Mouse (Mus musculus): ENCODE results near the gene Ndst2.

The Ndst2 gene

GRCm38 (mm10) chr14:20733952-20734774 is at the start of gene Ndst2:
Gene Ndst2 (minus strand): TSS chr14:20734562.
- peak; percentile 88 for DNase-seq (ENCODE audit: low read depth)

GRCm38 (mm10) chr14:20783526-20783925 is 49.2 kb upstream of the Ndst2 start:
- DNase-seq (ENCODE audit: low read depth) = peak; percentile 89

DNA sequence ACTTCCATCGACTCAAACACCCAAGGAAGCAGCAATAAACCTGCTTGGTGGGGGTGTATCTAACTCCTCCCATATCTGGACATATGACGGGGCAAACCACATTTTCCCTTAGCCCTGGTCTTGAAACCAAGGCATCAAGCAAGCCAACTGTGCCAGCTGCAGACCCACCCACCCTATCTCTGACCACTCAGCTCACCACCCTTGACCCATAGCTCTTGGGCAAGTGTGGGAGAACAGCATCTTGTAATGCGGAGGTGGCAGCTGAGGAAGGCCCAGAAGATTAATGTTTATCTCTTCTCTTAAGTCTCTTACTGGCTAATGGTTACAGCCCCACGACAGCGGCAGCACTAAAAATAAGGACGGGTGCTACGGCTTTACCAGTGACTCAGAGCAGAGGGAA is 48.5 kb upstream of the Ndst2 start:
- peak; percentile 77 for DNase-seq (ENCODE audit: low read depth)

DNA sequence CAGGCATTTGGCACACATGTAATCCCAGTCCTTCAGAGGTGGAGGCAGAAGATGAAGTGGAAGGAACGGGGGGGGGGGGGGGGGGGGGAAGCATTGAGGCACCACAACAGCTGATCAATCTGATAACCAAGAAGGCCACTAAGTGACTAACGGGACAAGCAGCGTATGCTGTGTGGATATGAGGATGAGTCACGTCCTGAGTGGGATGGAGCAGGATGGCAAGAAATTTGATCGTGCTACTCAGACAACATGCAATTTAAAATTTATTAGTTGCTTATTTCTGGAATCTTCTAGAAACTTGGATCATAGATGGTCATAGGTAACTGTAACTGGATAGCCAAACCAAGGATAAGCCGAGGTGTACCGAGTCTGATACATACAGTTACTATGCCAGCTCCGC is 45.9 kb upstream of the Ndst2 start:
- peak; percentile 93 for DNase-seq (ENCODE audit: low read depth)

DNA sequence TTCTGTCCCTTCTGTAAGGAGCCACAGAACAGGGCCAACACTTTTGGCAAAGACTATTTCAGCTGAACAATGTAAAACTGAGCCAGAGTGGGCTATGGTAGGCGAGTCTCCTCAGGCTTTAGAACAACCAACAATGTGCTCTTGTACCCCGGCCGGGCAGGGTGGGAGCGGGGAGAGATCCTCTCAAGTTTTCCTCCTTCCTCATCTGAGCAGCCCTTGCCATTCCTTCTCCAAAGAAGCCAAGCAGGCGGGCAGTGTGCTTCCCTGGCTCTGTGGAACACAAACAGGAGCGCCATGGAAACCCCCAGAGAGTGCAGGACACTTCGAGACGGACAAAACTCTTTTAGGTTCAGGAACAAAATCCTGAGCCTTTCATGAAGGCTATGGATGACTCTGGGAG is 44.1 kb upstream of the Ndst2 start:
- no peak for DNase-seq (ENCODE audit: low read depth)

GRCm38 (mm10) chr14:20775661-20776060 is 41.3 kb upstream of the Ndst2 start:
- DNase-seq (ENCODE audit: low read depth) = no peak

- no peak for DNase-seq (ENCODE audit: low read depth)
Observed at GRCm38 (mm10) chr14:20773410-20773809, 39.0 kb upstream of the Ndst2 start.

- peak; percentile 84 for DNase-seq (ENCODE audit: low read depth)
Observed at GRCm38 (mm10) chr14:20772808-20773207, 38.4 kb upstream of the Ndst2 start.

- peak; percentile 41 for DNase-seq (ENCODE audit: low read depth)
Observed at GRCm38 (mm10) chr14:20771941-20772340, 37.6 kb upstream of the Ndst2 start.

DNA sequence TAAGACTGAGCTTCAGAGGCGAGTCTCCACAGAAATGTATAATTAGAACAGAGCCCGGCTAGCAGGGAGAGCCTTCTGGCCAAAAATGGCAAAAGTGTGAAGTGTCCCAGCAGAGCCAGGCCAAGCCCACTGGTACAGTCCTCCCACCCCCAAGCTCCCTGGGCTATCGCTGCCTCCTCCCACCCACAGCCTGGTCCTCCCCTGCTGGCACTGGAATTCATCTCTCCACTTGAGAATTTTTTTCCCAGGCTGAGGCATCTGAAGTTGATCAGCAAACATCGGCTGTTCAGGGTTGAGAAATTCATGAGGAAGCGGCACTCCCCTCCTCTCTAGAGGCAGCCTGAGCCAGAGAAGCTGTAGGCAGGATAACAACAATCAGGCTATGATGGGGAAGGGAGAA is 34.2 kb upstream of the Ndst2 start:
- no peak for DNase-seq (ENCODE audit: low read depth)

DNA sequence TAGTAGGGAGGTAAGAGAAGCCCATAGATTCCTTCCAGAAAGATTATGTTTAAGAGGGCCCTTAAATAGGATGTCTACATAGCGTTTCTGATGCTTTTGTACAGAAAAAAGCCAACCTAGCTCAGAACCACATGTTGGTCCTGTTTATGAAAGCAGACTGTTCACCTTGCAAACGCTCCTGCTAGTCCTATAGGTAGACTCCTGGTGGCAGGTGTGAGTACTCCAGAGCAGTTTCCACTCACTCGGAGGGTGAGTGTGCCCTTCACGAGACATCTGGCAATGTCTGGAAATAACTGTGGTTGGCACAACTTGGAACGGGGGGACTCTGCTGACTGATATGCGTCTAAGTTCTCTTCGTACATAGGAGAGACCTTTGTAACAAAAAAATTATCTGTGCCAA is 33.6 kb upstream of the Ndst2 start:
- no peak for DNase-seq (ENCODE audit: low read depth)

DNA sequence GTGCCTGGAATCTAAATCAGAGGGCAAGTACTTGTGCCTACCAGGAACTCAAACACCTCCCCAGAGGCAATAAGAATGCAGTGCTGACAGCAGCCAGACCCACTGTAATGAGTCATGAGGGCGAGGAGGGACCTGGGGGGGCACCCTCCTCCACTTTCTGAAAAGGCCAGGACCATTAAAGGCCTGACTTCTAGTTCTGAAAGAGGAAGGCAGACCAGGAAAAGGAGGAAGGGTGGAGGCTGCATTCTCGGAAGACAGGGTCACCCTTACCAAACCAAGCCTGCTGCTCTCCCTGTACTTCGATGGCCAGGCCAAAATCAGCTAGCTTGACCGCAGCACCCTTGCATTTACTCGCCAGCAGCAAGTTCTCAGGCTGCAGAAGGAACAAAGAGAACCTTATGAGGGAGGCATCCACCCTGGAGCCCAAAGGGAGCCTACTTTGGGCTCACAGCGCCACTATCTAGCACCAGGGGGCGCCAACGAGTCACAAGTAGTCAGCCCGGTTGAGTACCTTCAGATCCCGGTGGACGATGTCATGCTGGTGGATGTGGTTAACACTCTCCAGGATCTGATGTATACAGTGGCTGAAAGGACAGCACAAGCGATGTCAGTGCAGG is 31.4 kb upstream of the Ndst2 start:
- DNase-seq (ENCODE audit: low read depth) = peak; percentile 88

- no peak for DNase-seq (ENCODE audit: low read depth)
Observed at GRCm38 (mm10) chr14:20764942-20765341, 30.6 kb upstream of the Ndst2 start.

- DNase-seq (ENCODE audit: low read depth) = no peak
Observed at GRCm38 (mm10) chr14:20758768-20759435, 24.5 kb upstream of the Ndst2 start.

DNA sequence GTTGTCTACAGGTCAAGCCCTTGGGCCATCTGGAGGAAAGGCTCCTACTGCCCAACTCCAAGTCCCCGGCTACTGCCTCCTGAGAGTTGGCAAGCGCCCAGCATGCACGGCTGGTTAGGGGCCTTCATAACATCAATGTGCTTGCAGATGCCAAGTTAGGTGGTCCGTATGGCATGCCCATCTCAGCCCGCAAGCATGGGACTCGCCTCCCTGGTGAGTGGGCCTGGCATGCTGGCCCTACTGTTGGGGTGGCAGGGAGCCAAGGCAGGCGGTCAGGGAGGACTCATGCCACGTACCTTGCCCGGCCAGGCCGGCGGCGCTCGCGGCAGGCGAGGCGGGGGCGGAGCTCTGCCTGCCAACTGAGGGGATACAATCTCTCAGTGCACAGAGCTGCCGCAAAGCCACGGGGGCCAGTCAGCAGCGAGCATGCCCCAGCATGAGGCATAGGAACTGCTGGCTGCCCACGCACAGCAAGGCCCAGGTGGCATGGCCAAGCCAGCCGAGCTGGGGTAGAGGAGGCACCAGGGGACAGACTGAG is 23.1 kb upstream of the Ndst2 start:
- no peak for DNase-seq (ENCODE audit: low read depth)

GRCm38 (mm10) chr14:20753792-20754191 is 19.4 kb upstream of the Ndst2 start:
- DNase-seq (ENCODE audit: low read depth) = no peak

GRCm38 (mm10) chr14:20750503-20750902 is 16.1 kb upstream of the Ndst2 start:
- DNase-seq (ENCODE audit: low read depth) = no peak

- no peak for DNase-seq (ENCODE audit: low read depth)
Observed at GRCm38 (mm10) chr14:20749494-20750051, 15.2 kb upstream of the Ndst2 start.

DNA sequence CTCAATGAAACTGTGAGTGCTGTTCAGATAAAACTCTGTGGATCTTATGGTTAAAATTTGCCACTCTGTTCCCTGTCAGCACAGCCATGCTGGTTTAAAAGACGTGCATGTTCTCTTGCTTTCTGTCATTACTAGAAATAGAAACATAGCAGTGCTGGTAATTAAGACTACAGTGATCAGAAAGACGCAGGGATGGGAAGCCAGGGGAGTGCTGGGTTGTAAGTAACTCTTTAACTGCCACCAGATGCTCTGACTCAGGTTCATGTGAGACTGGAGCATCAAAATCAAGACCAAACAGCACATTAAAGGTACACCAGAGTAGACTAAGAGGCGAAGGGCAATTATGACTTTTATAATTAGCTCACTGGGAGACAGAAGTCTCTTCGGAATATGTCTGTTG is 14.0 kb upstream of the Ndst2 start:
- no peak for DNase-seq (ENCODE audit: low read depth)

GRCm38 (mm10) chr14:20746935-20747334 is 12.6 kb upstream of the Ndst2 start:
- DNase-seq (ENCODE audit: low read depth) = peak; percentile 21

DNA sequence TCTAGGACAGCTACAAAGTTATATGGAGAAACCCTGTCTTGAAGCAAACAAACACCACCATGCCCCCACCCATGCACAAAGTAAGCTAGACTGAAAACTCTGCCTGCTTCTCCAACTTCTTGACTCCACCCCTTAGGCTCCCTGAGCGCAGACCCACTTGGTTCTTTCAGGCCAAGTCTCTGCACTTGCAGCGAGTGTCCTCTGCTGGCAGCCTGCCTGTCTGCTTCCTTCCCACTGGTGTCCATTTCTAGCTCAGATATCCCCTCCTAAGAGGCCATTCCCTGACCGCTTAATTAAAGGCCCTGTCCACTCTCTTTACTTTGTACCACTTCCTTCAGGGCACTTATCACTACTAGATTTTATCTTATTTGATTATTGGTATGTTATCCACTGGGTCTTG is 9.3 kb upstream of the Ndst2 start:
- no peak for DNase-seq (ENCODE audit: low read depth)

DNA sequence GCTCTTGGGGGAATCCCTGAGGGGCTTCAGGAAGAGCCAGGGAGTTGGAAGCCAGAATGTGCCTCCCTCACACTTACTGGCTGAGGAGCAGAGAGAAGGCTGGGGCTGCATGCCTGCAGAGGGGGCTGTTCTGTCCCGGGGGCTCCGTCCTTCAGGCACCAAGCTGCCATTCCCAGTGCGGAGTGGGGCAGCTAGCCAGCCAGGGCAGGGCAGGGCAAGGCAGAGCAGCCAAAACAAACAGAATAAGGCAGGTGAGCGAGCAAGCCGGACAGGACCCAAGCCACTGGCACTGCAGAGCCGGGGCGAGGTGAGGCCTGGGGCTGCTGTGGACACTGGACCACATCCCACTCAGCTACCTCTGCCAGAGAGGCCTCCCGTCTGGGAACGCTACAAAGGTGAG is 6.9 kb upstream of the Ndst2 start:
- DNase-seq (ENCODE audit: low read depth) = no peak

DNA sequence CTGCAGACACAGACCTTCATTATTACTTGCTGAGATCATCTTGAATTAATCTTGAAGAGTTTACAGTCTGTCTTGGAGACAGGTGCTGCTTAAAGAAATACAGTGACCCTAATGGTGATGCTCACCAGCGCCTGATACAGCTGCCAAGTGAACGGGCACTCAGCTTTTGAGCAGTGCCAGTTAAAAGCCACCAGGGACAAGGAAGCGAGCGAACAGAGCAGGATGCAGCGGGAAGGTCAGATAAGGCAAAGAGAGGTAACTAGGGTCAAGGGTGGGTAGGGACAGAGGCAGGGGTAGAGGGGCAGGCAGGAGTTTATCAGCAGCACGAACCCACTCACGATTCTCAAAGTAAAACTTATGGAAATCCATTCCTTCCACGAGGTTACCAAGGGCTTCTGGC is 4.1 kb upstream of the Ndst2 start:
- no peak for DNase-seq (ENCODE audit: low read depth)
